24 mouse cellular contexts compared by ENCODE assay signal in genomic region chr5:113685471-113685870, GRCm38 (mm10). TPM values are rescaled to one million over a fixed set of nuclear protein-coding genes. Genes with fewer than 3 reads are reported as not detected.
DNase-seq lines count a peak whose midpoint lies in the region; ATAC-seq and TF ChIP-seq lines count a peak whose summit lies in the region.
"Had no signal": no experiment of that assay in that cellular context is flagged by ENCODE, and none has a peak within 500 bp of the region (broad histone marks: within the 10 kb centered on the region; RNA-seq: fewer than 3 reads in every experiment).

No protein-coding gene starts in this region.

- 93% methylated on average over 5 of the region's 5 CpGs for WGBS in cerebellum, adult 2 months

- intact Hi-C loops in heart, postnatal 25 days (cut with DNase I) = no loop called here

- H3K27me3 ChIP-seq in cerebellum, adult 2 months (ENCODE audit: control insufficient read depth, insufficient read depth, low read length) = no peaks in the 10 kb centered on the region
- H3K27me3 ChIP-seq in Patski = no peaks in the 10 kb centered on the region
- H3K27me3 ChIP-seq: embryonic facial prominence, embryonic 13.5 days; forebrain, embryonic 15.5 days; heart, embryonic 13.5 days; hindbrain, embryonic 13.5 days had no signal

- DNase-seq in cerebellum, adult 2 months = no peak
- no peak for DNase-seq in cerebellum, postnatal 4 days (ENCODE audit: low spot score in 2 of 2)
- no peak for DNase-seq in layer of hippocampus, adult 2 months (ENCODE audit: low spot score in 2 of 2)
- no peak for DNase-seq in layer of hippocampus, postnatal 25 days (ENCODE audit: extremely low spot score in 1 of 2, low spot score in 1 of 2)
- DNase-seq in Patski (ENCODE audit: low read depth, low spot score) = no peak
- no peak for DNase-seq in right cerebral cortex, adult 2 months (ENCODE audit: low spot score in 2 of 2)
- no peak for DNase-seq in heart, postnatal 25 days (ENCODE audit: low spot score)
- DNase-seq: adrenal gland, postnatal 14 days; cerebellum, adult 9-11 months; cerebellum, postnatal 36 days; gastrocnemius, postnatal 36 days; heart, adult 11 months had no signal

- TF ChIP-seq POLR2A in cerebellum, adult 2 months (IDR thresholded peaks at IDR 0.05; ENCODE audit: borderline replicate concordance, insufficient read depth, low read length) = no peak

- peaks cover 47% of the 10 kb centered on the region for H3K4me1 ChIP-seq in cerebellum, adult 2 months (ENCODE audit: control insufficient read depth, insufficient read depth, low read length)
- H3K4me1 ChIP-seq: heart, embryonic 13.5 days had no signal

- TF ChIP-seq CTCF in cerebellum, adult 2 months (IDR thresholded peaks at IDR 0.05; ENCODE audit: borderline replicate concordance, insufficient read depth, low read depth, low read length) = no peak
- TF ChIP-seq CTCF in layer of hippocampus, adult 2 months (conservative IDR thresholded peaks at IDR 0.05) = 0 out of 2 replicates have a peak, but pooled peaks have one; percentile 6
- no peak for TF ChIP-seq CTCF in Patski (IDR thresholded peaks at IDR 0.05)

- ATAC-seq in Patski = peak; percentile 38
- ATAC-seq: forebrain, embryonic 15.5 days; hindbrain, postnatal 0 days had no signal

- H3K4me3 ChIP-seq in cerebellum, adult 2 months (replicated peaks; ENCODE audit: insufficient read depth, low read depth, low read length) = no peak overlapping the region
- no peak overlapping the region for H3K4me3 ChIP-seq in layer of hippocampus, adult 2 months
- H3K4me3 ChIP-seq: embryonic facial prominence, embryonic 13.5 days; erythroblast, embryonic 14.5 days; forebrain, embryonic 15.5 days; heart, embryonic 13.5 days; hindbrain, embryonic 13.5 days had no signal

- CTCF ChIA-PET in Patski (lab: Charles Lee) = no interaction called here

- POLR2A ChIA-PET in Patski (lab: Charles Lee) = no interaction called here

- in situ Hi-C loops in Patski (cut with MboI; ENCODE audit: low pct_unique_long_range_greater_than_20kb) = no loop called here

- peak overlapping the region; percentile 90 for H3K27ac ChIP-seq in cerebellum, adult 2 months (ENCODE audit: insufficient read depth, low read length)
- H3K27ac ChIP-seq in layer of hippocampus, adult 2 months = no peak overlapping the region
- H3K27ac ChIP-seq: embryonic facial prominence, embryonic 13.5 days; forebrain, embryonic 15.5 days; heart, embryonic 13.5 days; hindbrain, embryonic 13.5 days; hindbrain, postnatal 0 days had no signal

RNA-seq across cellular contexts. Expression of gene Cmklr1, which starts 35.2 kb away (rescaled TPM):
- 2.2 and 3.0 TPM in 2 replicates for polyA plus RNA-seq in cerebellum, adult 2 months (2012; rRNA removed)
- 1 to 10 TPM; 3.3 to 4.5 TPM for total RNA-seq in layer of hippocampus, adult 2 months (2021)
- 1 to 10 TPM; 3.3 to 5.4 TPM for total RNA-seq in layer of hippocampus, postnatal 25 days (2021)
- polyA plus RNA-seq in Patski (2021) = not detected
- 10 to 100 TPM; 23.6 to 29.9 TPM for total RNA-seq in heart, postnatal 25 days (2021)
- total RNA-seq: CH12.LX; hematopoietic stem cell, adult 5-6 weeks had no signal
- polyA plus RNA-seq: erythroblast, embryonic 14.5 days had no signal

RNA-seq across cellular contexts. Expression of gene 1700069L16Rik, which starts 39.1 kb away (rescaled TPM):
- polyA plus RNA-seq in cerebellum, adult 2 months (2012; rRNA removed) = 0.29 and 0.39 TPM in 2 replicates
- not detected for total RNA-seq in layer of hippocampus, adult 2 months (2021)
- total RNA-seq in layer of hippocampus, postnatal 25 days (2021) = not detected
- not detected for polyA plus RNA-seq in Patski (2021)
- total RNA-seq in heart, postnatal 25 days (2021) = not detected
- total RNA-seq: adrenal gland, postnatal 14 days; CH12.LX; gastrocnemius, adult 8-10 months; gastrocnemius, postnatal 36 days; hematopoietic stem cell, adult 5-6 weeks; hindbrain, postnatal 0 days had no signal
- polyA plus RNA-seq: embryonic facial prominence, embryonic 13.5 days; erythroblast, embryonic 14.5 days; forebrain, embryonic 11.5 days; forebrain, embryonic 15.5 days; heart, embryonic 13.5 days; heart, postnatal 0 days; hindbrain, embryonic 13.5 days; hindbrain, postnatal 0 days; intestine, embryonic 14.5 days had no signal

RNA-seq across cellular contexts. Expression of gene Ficd, which starts 50.1 kb away (rescaled TPM):
- 15.3 and 16.1 TPM in 2 replicates for polyA plus RNA-seq in cerebellum, adult 2 months (2012; rRNA removed)
- total RNA-seq in layer of hippocampus, adult 2 months (2021) = 10 to 100 TPM; 12.2 to 12.5 TPM
- total RNA-seq in layer of hippocampus, postnatal 25 days (2021) = 10 to 100 TPM; 12.8 to 13.1 TPM
- 8.5 TPM for polyA plus RNA-seq in Patski (2021)
- 1 to 10 TPM; 6.4 to 7.8 TPM for total RNA-seq in heart, postnatal 25 days (2021)
